Mouse (Mus musculus): ENCODE results near the gene Dhtkd1.

The Dhtkd1 gene

GRCm38 (mm10) chr2:5930291-5931054, 12.1 kb downstream of the Dhtkd1 start:
- DNase-seq (ENCODE audit: low spot score): no peak

GRCm38 (mm10) chr2:5929793-5930192, 12.8 kb downstream of the Dhtkd1 start:
- DNase-seq (ENCODE audit: low spot score): no peak

DNA sequence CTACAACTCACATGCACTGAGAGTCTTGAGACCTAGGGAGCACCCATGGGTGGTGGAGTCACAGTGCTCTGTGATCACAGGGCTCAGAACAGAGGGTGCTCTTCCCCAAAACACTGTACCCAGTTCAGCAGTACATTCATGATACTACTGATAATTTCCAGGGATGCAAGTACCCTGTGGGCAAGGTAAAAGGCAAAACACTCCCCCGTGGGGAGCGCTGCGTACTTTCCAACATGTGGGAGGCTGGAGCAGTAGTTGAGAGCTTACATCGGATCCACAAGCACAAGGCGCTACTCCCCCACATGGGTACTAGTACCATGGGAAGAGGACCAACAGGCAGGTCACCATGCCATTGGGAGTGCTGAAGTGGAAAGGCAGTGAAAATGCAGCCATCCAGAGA, 15.1 kb downstream of the Dhtkd1 start:
- no peak for DNase-seq (ENCODE audit: low spot score)

DNA sequence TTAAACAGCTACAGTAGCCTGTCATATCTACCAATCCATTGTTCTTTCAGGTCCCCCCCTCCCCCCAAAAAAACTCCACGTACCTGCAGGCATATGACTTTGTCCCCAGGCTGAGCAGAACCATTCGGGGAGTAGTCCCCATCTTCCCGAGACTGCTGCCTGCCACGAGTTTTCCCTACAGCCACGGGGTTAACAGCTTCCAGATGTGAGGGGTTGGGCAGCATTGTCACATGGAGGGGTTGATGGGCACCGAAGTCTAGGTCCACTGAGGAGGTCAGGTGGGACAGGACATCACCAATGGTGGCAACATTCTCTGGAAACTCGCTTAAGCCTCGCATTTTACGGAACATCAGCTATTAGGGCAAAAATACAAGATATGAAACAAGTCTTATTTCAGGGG, 18.8 kb downstream of the Dhtkd1 start:
- no peak for DNase-seq (ENCODE audit: low spot score)

GRCm38 (mm10) chr2:5922823-5923222, 19.8 kb downstream of the Dhtkd1 start:
- no peak for DNase-seq (ENCODE audit: low spot score)

- no peak for DNase-seq (ENCODE audit: low spot score)
Observed at GRCm38 (mm10) chr2:5911282-5911965, 31.2 kb downstream of the Dhtkd1 start.

GRCm38 (mm10) chr2:5906625-5907024, 36.0 kb downstream of the Dhtkd1 start:
- peak; percentile 67 for DNase-seq (ENCODE audit: low spot score)

DNA sequence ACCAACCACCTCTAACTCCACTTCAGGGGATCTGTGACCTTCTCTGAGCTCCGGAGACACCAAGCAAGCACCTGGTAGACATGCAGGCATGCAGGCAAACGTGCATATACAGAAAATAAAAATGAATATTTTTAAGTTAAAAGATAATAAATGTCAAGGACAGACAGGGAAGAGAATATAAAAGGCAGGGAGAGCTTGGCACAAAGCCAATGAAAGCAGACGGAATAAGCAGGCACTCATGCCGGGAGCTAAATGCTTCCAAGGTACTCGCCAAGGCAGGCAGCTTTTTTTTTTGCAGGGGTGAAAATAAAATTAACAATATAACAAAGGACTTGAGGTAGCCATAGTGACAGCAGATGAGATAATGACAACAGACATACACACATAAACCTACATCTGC, 36.5 kb downstream of the Dhtkd1 start:
- DNase-seq (ENCODE audit: low spot score): no peak

- DNase-seq (ENCODE audit: low spot score): peak; percentile 60
Observed at GRCm38 (mm10) chr2:5900145-5900544, 42.4 kb downstream of the Dhtkd1 start.

- peak; percentile 98 for DNase-seq (ENCODE audit: low spot score)
Observed at GRCm38 (mm10) chr2:5894843-5895570, 47.6 kb downstream of the Dhtkd1 start, which contains the start of gene Sec61a2. Gene Sec61a2 (minus strand): TSS chr2:5895432.

GRCm38 (mm10) chr2:5894296-5894695, 48.3 kb downstream of the Dhtkd1 start:
- no peak for DNase-seq (ENCODE audit: low spot score)

DNA sequence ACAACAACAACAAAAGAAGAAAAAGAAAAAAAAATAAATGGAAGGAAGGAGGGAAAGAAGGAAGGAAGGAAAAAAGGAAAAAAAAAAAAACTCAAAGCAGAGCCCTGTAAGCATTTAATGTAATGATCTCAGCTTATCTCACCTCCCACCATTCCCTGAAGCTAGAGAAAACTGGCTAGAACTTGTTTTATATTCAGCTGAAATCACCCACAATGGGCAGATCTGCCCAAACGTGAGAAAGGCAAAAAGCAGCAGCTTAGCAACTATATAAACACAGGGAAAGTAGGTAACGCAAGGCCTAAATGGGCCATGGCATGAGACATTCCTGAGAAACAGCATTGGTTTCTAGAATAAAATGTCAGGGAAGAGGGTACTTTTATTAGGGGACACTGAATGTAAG, 53.2 kb downstream of the Dhtkd1 start:
- DNase-seq (ENCODE audit: low spot score): no peak

DNA sequence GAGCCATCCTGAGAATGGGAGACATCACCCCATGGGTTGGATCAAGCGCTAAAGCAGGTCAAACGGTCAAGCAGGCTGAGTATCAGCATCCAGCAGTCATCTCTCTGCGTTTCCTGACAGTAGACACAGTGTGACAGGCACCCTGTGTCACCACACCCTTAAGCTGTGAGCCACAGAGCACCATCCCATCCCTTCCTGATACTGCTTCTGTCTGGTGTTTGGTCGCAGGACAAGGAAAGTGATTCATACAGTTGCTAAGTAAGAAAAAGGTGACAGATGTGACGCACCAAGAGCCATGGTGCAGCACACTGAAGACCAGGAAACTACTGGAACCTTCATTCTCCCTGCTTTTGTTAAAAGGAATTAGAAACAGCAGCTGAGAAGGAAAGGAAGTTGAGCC, 53.7 kb downstream of the Dhtkd1 start:
- DNase-seq (ENCODE audit: low spot score): no peak

DNA sequence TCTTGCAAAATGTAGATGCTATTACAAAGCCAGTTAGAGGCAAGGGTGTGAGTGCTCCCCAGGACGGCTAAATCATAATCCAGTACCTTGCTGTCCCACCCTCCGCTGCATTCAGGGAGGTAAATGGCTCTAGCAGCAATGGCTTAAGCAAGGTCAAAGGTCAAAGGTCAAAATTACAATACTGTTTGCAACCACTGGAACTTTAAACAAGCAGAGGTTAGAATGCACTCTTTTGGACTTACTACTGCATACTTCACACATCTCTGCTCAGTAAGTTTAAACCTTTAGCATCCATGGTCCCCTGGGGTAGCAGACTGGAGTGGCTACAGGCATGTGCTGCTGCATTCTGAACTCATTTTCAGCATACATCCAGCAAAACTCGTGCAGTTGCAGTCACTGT, 65.1 kb downstream of the Dhtkd1 start:
- no peak for DNase-seq (ENCODE audit: low spot score)

DNA sequence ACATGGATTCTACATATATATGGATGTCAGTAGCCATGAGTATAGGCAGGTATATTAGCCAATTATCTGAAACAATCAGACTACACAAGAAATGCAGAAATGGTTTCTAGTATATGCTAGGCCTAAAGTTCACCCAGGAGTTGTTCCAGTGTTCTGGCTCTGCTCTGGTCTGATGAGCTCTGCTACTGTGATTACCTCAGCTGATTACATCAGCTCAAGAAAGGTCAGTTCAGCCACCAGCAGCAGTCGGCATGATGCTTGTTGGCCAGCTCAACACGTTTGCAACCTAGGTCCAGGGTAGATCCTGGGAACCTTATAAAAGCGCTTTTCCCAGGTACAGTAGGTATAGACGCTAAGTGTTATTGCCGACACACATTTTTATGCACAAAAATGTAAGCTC, 72.8 kb downstream of the Dhtkd1 start:
- no peak for DNase-seq (ENCODE audit: low spot score)

DNA sequence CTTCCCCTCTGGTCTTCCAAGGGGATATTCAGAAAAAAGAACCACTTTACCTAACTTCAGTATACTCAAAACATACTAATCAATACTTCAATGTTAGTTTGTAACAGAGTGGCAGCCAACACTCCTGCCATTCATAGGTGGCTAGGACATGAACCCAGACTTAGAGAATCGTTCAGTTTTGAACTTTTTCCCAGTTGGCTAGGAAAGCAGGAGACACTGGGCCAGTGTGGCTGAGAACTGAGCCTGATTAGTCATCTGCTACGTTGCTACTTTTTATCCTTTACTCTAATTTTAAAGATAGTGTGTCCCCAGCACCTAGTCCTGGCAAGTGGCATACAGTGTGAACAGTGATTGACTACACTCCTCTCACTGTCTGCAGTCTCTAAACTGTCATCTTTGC, 74.9 kb downstream of the Dhtkd1 start:
- DNase-seq (ENCODE audit: low spot score): no peak

DNA sequence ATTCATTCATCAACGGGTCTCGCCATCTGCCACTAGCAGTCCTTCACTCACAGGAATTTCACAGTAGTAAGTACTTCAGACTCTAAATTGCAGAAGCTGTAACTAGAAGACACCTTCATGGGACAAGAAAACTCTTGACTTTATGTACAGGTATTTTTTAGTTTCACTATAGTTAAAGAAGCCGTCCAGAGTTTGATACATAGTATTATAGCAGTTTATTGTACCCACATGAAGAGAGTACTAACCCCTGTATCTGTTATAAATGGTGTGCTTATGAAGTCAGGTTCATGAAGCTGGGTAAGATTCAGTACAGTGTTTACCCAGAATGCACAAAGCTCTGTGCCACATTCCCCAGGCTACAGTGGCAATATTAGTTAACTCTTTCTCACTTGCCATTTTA, 79.8 kb downstream of the Dhtkd1 start, which contains the start of gene Gm13199:
TSS of gene Gm13199 (minus strand) at position 101 of the 400 bp plus-strand sequence.
- no peak for DNase-seq (ENCODE audit: low spot score)

GRCm38 (mm10) chr2:5851866-5852265, 90.7 kb downstream of the Dhtkd1 start:
- DNase-seq (ENCODE audit: low spot score): no peak

DNA sequence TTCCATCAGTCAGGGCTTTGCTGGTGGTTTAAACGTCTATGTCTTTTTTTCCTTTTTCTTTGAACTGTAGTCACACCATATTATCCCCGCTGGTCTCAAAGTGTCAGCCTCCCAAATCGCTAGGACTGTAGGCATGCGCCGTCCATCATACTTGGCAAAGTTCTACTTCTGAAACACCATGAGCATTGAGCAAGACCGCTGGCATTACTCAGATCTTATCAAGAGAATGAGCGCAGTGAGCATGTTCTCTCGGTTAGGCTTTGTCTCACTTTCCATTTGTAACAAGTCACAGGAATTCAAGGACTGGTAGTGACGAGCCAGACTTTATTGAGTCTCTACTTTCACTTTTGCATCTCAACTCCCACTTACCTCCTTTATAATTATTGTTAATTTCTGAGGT, 91.5 kb downstream of the Dhtkd1 start:
- no peak for DNase-seq (ENCODE audit: low spot score)

Data from retina, embryonic 14.5 days (tissue).